Mouse (Mus musculus) embryonic facial prominence, embryonic 14.5 days (tissue): ENCODE measurements around the gene Gm8994. TPM values are rescaled to one million over a fixed set of nuclear protein-coding genes. Genes with fewer than 3 reads are reported as not detected.
"Not testable (repeated sequence)": the region's sequence is repeated elsewhere in the genome, so short reads cannot be mapped to it uniquely, and the experiment has no call there.

Source experiments
- ATAC-seq: fragments of 200-750 bp; cut with Nextera tagmentation; 2 replicates; pipeline ENCODE4 v1.8.0; 2017; ENCODE audit warnings: low read depth, moderate number of reproducible peaks, moderate TSS enrichment
- DNase-seq: peaks from one replicate; pipeline ENCODE4 v3.0.0-alpha.2; 2015; ENCODE audit warnings: low spot score
- H3K27ac ChIP-seq: fragments of 300-500 bp; sonication (generic); replicated peaks from 2 replicates; pipeline ENCODE4 v1.5.1; 2014; ENCODE audit warnings: low read depth, mild to moderate bottlenecking, low read length, moderate library complexity
- H3K27me3 ChIP-seq: fragments of 300-500 bp; sonication (generic); replicated peaks from 2 replicates; pipeline ENCODE4 v1.6.1; 2014; ENCODE audit warnings: low read length; ENCODE audit not compliant: control insufficient read depth, insufficient read depth
- H3K36me3 ChIP-seq: fragments of 300-500 bp; sonication (generic); 2 replicates; pipeline ENCODE4 v1.6.1; 2014; ENCODE audit warnings: low read length, mixed read lengths; ENCODE audit not compliant: control insufficient read depth, insufficient read depth
- H3K4me1 ChIP-seq: fragments of 300-500 bp; sonication (generic); 2 replicates; pipeline ENCODE4 v1.6.1; 2014; ENCODE audit warnings: antibody characterized with exemption, low read length; ENCODE audit not compliant: control insufficient read depth, insufficient read depth
- H3K4me2 ChIP-seq: fragments of 300-500 bp; sonication (generic); 2 replicates; pipeline ENCODE4 v1.6.1; 2014; ENCODE audit warnings: low read depth, mild to moderate bottlenecking, low read length, moderate library complexity, mixed read lengths
- H3K4me3 ChIP-seq: fragments of 300-500 bp; sonication (generic); 2 replicates; pipeline ENCODE4 v1.5.1; 2014; ENCODE audit warnings: low read depth, mild to moderate bottlenecking, low read length
- H3K9ac ChIP-seq: fragments of 300-500 bp; sonication (generic); 2 replicates; pipeline ENCODE4 v1.6.1; 2014; ENCODE audit warnings: low read depth, mild to moderate bottlenecking, low read length, moderate library complexity, mixed read lengths
- H3K9me3 ChIP-seq: fragments of 300-500 bp; sonication (generic); 2 replicates; pipeline ENCODE4 v1.6.1; 2016; ENCODE audit warnings: low read length; ENCODE audit not compliant: control insufficient read depth
- WGBS: fragments of 180-500 bp; shearing (Covaris S2); extraction: QIAGEN DNeasy Blood & Tissue Kit; methylation state at CpG from one replicate; pipeline ENCODE4 v1.1.7; 2014; 5-methylcytosine and 5-hydroxymethylcytosine counted together
- polyA plus RNA-seq: library from polyadenylated mRNA; unstranded; fragments of >200 nt; fragmentation: Nextera tagmentation; extraction: Ambion mirVana; gene quantifications from 2 replicates; pipeline ENCODE4 v1.2.1, GENCODE M21; 2014

Gene Gm8994
- polyA plus RNA-seq: not detected in 2 replicates

DNA sequence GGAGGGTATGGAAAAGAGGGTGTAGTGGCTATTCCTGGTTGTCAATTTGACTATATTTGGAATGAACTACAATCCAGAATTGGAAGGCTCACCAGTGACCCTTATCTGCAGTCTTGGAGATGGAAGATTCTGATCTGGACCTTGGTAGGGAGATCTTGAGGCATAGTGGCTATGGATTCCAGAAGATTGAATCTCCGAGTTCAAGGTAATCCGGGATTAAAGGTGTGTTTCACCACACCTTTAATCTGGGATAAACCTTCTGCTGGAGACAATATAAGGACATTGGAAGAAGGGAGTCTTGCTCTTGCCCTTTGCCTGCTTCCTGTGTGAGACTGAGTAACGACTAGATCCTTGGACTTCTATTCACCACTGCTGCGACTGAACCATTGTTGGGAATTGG, at the start of gene Gm8994:
Gm8994 (plus strand) TSS at position 301 of the 400 bp plus-strand sequence.
- WGBS: 96% methylated on average over 4 of the region's 4 CpGs
- H3K9ac ChIP-seq, H3K27ac ChIP-seq, H3K9me3 ChIP-seq, H3K36me3 ChIP-seq, ATAC-seq, H3K4me2 ChIP-seq, H3K27me3 ChIP-seq, H3K4me1 ChIP-seq, H3K4me3 ChIP-seq, DNase-seq: not testable (repeated sequence)

DNA sequence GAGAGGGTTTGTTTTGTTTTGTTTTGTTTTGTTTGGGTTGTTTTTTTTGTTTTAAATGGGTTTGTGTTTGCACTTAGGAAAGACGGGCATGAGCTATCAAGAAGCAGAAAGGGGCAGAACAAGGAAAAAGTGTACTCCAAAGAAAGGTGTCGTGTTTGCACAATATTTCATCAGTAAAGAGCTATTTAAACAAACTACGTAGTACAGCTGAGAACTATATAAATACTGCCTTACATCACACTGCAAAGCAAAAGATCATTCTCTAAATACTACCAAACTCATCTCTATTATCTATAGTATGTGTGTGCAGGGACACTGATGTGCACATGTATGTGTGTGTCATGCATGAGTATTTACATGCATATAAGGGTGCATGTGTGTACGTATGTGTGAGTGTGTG, 49.7 kb upstream of the Gm8994 start:
- DNase-seq: no peak
- 69% methylated on average over 4 of the region's 4 CpGs for WGBS

DNA sequence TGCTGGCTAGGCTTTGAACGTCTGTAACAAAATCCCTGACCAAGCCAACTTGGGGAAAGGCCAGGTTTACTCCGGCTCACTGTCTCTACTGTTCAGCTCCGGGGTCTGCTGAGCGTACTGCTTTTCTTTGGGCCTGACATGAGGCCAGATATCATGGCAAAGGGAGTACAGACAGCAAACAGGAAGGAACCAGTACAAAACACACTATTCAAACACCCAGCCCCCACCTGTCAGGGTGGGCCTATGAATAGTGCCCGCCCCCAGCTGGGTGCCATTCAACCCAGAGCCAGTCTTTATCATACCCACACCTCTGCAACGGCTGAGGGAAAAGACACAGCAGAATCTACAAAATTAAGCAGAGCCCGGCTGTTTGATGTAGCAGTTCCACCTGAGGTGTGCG, 42.8 kb upstream of the Gm8994 start:
- Histone ChIP-seq H3K27ac (no peak overlapping the region), H3K36me3 (no peaks in the 10 kb centered on the region), H3K9ac (no peak overlapping the region), H3K4me1 (no peaks in the 10 kb centered on the region), H3K9me3 (no peaks in the 10 kb centered on the region), H3K4me2 (no peak overlapping the region), H3K4me3 (no peak overlapping the region), H3K27me3 (no peaks in the 10 kb centered on the region)
- ATAC-seq: 0 out of 2 replicates have a peak, but pooled peaks have one; percentile 41
- DNase-seq: no peak
- WGBS: 81% methylated on average over 8 of the region's 8 CpGs

More for the DNA sequence above, 49.7 kb upstream of the Gm8994 start:
- no peak overlapping the region for H3K9ac ChIP-seq
- no peaks in the 10 kb centered on the region for H3K27me3 ChIP-seq
- H3K4me1 ChIP-seq: no peaks in the 10 kb centered on the region
- no peak overlapping the region for H3K4me3 ChIP-seq
- H3K4me2 ChIP-seq: no peak overlapping the region
- ATAC-seq: no peak
- H3K9me3 ChIP-seq: no peaks in the 10 kb centered on the region
- no peak overlapping the region for H3K27ac ChIP-seq
- H3K36me3 ChIP-seq: no peaks in the 10 kb centered on the region

DNA sequence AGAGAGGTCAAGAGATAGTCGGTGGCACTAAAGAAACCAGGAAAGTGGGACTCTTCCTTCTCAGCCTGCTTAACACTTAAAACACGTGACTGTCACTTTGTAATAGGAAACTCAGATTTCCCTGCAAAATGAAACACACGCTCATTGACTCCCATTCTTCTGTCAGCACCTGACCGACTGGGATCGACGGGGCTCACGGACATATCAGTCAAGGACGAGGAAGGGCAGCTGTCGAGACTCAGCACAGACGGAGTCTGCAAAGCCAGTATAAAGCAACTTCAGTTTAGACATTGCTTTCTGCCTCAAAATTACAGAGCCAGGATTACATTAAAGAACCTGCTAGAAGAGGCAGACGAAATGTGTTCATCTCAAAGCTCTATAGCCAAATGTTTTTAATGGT, 41.2 kb upstream of the Gm8994 start:
- ATAC-seq (no peak), DNase-seq (no peak)
- Histone ChIP-seq H3K27ac (no peak overlapping the region), H3K4me1 (no peaks in the 10 kb centered on the region), H3K9ac (no peak overlapping the region), H3K4me3 (no peak overlapping the region), H3K4me2 (no peak overlapping the region), H3K9me3 (no peaks in the 10 kb centered on the region), H3K27me3 (no peaks in the 10 kb centered on the region), H3K36me3 (no peaks in the 10 kb centered on the region)
- WGBS: 63% methylated on average over 11 of the region's 11 CpGs

DNA sequence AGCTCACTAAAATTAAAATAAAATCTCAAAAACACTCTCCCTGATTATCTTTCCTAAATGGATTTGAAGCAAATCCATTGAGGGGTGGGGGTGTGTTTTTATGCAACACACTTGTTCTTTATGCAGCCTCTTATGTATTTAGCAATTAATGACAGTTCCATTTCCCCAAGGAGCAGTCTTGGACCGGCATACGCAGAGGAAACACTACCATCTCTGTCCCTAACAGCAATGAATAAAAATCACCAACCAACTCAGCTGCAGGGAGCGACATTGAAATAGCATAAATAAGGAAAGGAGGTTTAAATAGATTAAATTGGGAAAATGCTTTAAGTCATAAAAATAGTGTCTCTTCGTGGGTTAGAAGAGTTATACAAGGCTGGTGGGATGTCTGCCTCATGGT, 40.8 kb upstream of the Gm8994 start:
- 66% methylated on average over 4 of the region's 4 CpGs for WGBS
- ATAC-seq: no peak
- Histone ChIP-seq H3K9me3 (no peaks in the 10 kb centered on the region), H3K27ac (no peak overlapping the region), H3K36me3 (no peaks in the 10 kb centered on the region), H3K4me2 (no peak overlapping the region), H3K9ac (no peak overlapping the region), H3K4me3 (no peak overlapping the region), H3K27me3 (no peaks in the 10 kb centered on the region), H3K4me1 (no peaks in the 10 kb centered on the region)
- DNase-seq: no peak

DNA sequence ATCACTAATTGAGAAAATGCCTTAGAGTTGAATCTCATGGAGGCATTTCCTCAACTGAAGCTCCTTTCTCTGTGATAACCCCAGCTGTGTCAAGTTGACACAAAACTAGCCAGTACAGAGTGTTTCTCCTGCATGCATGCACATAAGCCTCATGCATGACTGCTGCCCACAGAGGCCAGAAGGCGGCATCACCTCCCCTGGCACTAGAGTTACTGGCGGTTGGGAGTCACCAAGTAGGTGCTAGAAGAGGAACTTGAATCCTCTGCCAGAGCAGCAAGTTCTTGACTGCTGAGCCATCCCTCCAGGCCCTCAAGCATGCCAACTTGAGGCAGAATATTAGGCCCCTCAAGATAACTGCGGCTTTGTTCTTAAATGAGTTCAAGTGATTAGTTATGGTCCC, 35.9 kb upstream of the Gm8994 start:
- no peaks in the 10 kb centered on the region for H3K4me1 ChIP-seq
- no peak overlapping the region for H3K27ac ChIP-seq
- H3K4me2 ChIP-seq: no peak overlapping the region
- no peak overlapping the region for H3K4me3 ChIP-seq
- H3K27me3 ChIP-seq: no peaks in the 10 kb centered on the region
- H3K9ac ChIP-seq: no peak overlapping the region
- no peak for ATAC-seq
- 88% methylated on average over 3 of the region's 3 CpGs for WGBS
- no peaks in the 10 kb centered on the region for H3K36me3 ChIP-seq
- no peak for DNase-seq
- peaks cover 4% of the 10 kb centered on the region; the same call in 1 of the 2 replicates for H3K9me3 ChIP-seq

DNA sequence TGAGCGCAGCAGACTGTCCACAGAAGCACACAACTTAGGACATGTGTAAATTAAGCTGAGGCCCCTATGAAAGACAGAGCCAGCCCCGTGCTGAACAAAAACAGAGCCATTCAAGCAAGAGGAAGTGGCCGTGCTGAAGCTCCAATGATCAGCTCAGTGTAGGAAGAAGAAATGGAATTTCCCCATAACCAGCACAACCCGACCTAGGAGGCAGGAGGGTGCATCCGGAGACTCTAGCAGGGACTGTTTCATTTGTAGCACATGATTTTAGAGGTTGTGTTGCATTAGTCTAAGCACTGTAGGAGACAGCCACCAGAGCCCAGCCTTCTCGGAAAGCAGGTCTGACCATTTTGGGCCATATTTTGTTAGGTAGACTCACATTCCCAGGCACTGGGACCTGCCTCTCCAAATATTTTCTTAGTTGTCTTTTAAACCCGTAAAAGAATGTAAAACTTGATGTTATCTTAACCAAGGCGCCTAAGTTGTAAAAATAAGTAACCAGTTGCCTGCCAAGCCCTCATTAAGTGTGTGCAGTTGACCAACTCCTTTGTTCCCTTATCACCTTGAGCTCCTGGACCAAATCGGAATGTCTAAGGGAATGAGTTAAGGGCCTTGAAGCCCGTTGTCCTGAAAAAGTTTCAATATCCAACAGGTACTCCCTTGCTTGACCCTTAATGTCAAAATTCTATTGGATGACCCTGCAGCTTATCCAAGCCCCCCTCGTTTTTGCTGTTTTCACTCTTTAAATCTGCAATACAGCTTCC, 35.2 kb upstream of the Gm8994 start:
- Histone ChIP-seq H3K36me3 (no peaks in the 10 kb centered on the region), H3K4me3 (no peak overlapping the region), H3K4me1 (no peaks in the 10 kb centered on the region), H3K9me3 (peaks cover 4% of the 10 kb centered on the region; the same call in 1 of the 2 replicates), H3K27me3 (no peaks in the 10 kb centered on the region), H3K4me2 (no peak overlapping the region), H3K9ac (no peak overlapping the region), H3K27ac (no peak overlapping the region)
- ATAC-seq (no peak), DNase-seq (no peak)
- 68% methylated on average over 11 of the region's 11 CpGs for WGBS

DNA sequence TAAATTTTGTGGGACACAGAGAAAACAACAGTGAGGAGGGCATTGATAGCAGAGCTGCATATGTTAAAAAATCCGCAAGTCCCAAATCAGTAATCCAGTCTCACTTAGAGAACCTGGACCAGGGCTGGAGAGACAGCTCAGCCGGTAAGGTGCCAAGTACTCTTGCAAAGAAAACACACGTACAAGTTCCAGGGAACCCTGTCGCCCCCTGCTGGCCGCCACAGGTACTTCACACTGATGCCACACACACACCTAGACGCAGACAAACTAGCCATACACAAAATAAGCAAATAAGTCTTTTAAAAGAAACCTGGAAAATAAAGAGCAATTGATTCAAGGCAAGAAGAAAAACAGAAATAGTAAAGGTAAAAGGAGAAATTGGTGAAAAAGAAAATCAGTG, 33.6 kb upstream of the Gm8994 start:
- peaks cover 4% of the 10 kb centered on the region; the same call in 1 of the 2 replicates for H3K9me3 ChIP-seq
- H3K4me1 ChIP-seq: no peaks in the 10 kb centered on the region
- ATAC-seq (no peak), DNase-seq (no peak)
- H3K27me3 ChIP-seq: no peaks in the 10 kb centered on the region
- H3K9ac ChIP-seq: no peak overlapping the region
- H3K4me2 ChIP-seq: no peak overlapping the region
- 87% methylated on average over 6 of the region's 6 CpGs for WGBS
- H3K36me3 ChIP-seq: no peaks in the 10 kb centered on the region
- H3K27ac ChIP-seq: no peak overlapping the region
- H3K4me3 ChIP-seq: no peak overlapping the region

DNA sequence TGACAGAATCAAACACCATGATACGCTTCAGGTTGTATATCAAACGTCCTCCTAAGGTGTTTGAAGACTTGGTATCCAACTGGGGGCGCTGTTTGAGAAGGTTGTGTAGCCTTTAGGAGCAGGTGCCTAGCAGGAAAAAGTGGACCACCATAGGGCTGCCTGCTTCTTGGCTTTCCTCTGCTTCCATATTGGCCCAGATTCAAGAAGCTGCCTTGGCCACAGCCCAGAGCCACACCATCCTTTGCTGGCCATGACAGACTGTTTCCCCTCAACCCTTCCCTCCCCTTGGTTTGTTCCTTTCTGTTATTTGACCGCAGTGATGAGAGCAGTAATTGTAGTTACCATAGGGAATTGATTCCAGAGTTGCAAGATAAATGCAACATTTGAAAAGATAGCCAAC, 31.5 kb upstream of the Gm8994 start:
- Histone ChIP-seq H3K4me3 (no peak overlapping the region), H3K4me1 (no peaks in the 10 kb centered on the region), H3K4me2 (no peak overlapping the region), H3K9ac (no peak overlapping the region), H3K36me3 (no peaks in the 10 kb centered on the region), H3K27ac (no peak overlapping the region), H3K9me3 (peaks cover 4% of the 10 kb centered on the region; the same call in 1 of the 2 replicates), H3K27me3 (no peaks in the 10 kb centered on the region)
- ATAC-seq (no peak), DNase-seq (no peak)
- 82% methylated on average over 4 of the region's 4 CpGs for WGBS
